Mouse (Mus musculus) embryonic facial prominence, embryonic 11.5 days (tissue): Measurements from ENCODE around the gene Jagn1. TPM values are rescaled to one million over a fixed set of nuclear protein-coding genes. Genes with fewer than 3 reads are reported as not detected.
A peak's percentile ranks its signal among the peaks of the same experiment; 100 is the strongest.

ENCODE experiments used
- ATAC-seq: fragments of 200-750 bp; cut with Nextera tagmentation; replicated peaks from 2 replicates; pipeline ENCODE4 v1.8.0; 2017; ENCODE audit warnings: low read depth; ENCODE audit not compliant: insufficient number of reproducible peaks, low FRiP score, low TSS enrichment
- DNase-seq: peaks from one replicate; pipeline ENCODE4 v3.0.0-alpha.2; 2015; ENCODE audit warnings: low spot score
- H3K27ac ChIP-seq: fragments of 300-500 bp; sonication (generic); replicated peaks from 2 replicates; pipeline ENCODE4 v1.5.1; 2014; ENCODE audit warnings: mild to moderate bottlenecking, low read depth, low read length, control low read depth
- H3K27me3 ChIP-seq: fragments of 300-500 bp; sonication (generic); 2 replicates; pipeline ENCODE4 v1.6.1; 2014; ENCODE audit warnings: mild to moderate bottlenecking, low read length, moderate library complexity, mixed read lengths; ENCODE audit not compliant: control insufficient read depth, insufficient read depth
- H3K36me3 ChIP-seq: fragments of 300-500 bp; sonication (generic); replicated peaks from 2 replicates; pipeline ENCODE4 v1.6.1; 2014; ENCODE audit warnings: low read depth, mild to moderate bottlenecking, low read length, moderate library complexity, mixed read lengths; ENCODE audit not compliant: control insufficient read depth, insufficient read depth
- H3K4me1 ChIP-seq: fragments of 300-500 bp; sonication (generic); 2 replicates; pipeline ENCODE4 v1.6.1; 2014; ENCODE audit warnings: low read length, mixed read lengths; ENCODE audit not compliant: control insufficient read depth, insufficient read depth
- H3K4me2 ChIP-seq: fragments of 300-500 bp; sonication (generic); 2 replicates; pipeline ENCODE4 v1.6.1; 2014; ENCODE audit warnings: low read depth, mild to moderate bottlenecking, control low read depth, low read length, moderate library complexity
- H3K4me3 ChIP-seq: fragments of 300-500 bp; sonication (generic); 2 replicates; pipeline ENCODE4 v1.5.1; 2014; ENCODE audit warnings: low read depth, low read length, control low read depth
- H3K9ac ChIP-seq: fragments of 300-500 bp; sonication (generic); replicated peaks from 2 replicates; pipeline ENCODE4 v1.6.1; 2014; ENCODE audit warnings: mild to moderate bottlenecking, control low read depth, low read length
- H3K9me3 ChIP-seq: fragments of 300-500 bp; sonication (generic); replicated peaks from 2 replicates; pipeline ENCODE4 v1.6.1; 2016; ENCODE audit warnings: mild to moderate bottlenecking, low read length, inconsistent platforms, mixed read lengths; ENCODE audit not compliant: control insufficient read depth
- WGBS: fragments of 180-500 bp; shearing (Covaris S2); extraction: QIAGEN DNeasy Blood & Tissue Kit; methylation state at CpG from one replicate; pipeline ENCODE4 v1.1.7; 2014; 5-methylcytosine and 5-hydroxymethylcytosine counted together
- polyA plus RNA-seq: library from polyadenylated mRNA; unstranded; fragments of >200 nt; fragmentation: Nextera tagmentation; extraction: Ambion mirVana; gene quantifications from 2 replicates; pipeline ENCODE4 v1.2.1, GENCODE M21; 2014

Gene Jagn1
- polyA plus RNA-seq, 1 experiment from 2014 or later = 72.6 TPM

DNA sequence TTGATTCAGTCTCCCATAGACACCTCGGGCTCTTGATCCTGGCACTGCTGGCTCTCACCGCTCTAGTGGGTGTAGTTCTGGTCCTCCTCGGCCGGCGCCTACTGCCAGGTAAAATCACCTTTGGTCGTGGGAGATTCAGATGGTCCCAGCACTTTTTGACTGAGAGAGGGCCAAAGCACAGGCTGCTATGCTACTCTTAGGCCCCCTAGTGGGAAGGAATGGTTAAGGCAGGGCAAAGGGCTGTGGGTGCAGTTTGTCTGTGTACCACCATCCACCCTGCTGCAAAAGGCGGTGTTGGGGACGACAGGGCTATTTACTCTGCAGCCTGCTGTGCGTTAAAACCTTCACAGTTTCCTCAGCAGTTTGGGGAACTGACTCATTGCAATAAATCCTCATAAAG, 26.7 kb downstream of the Jagn1 start:
- Histone ChIP-seq H3K36me3 (no peaks in the 10 kb centered on the region), H3K9ac (peak overlapping the region; percentile 52; the same call in 1 of the 2 replicates), H3K4me3 (peak overlapping the region; percentile 32; the same call in 1 of the 2 replicates), H3K27me3 (peaks cover 17% of the 10 kb centered on the region), H3K27ac (no peak overlapping the region), H3K4me2 (peak overlapping the region; percentile 64), H3K9me3 (no peaks in the 10 kb centered on the region), H3K4me1 (peaks cover 6% of the 10 kb centered on the region)
- 9% methylated on average over 9 of the region's 9 CpGs for WGBS
- ATAC-seq (no peak), DNase-seq (peak; percentile 86)

DNA sequence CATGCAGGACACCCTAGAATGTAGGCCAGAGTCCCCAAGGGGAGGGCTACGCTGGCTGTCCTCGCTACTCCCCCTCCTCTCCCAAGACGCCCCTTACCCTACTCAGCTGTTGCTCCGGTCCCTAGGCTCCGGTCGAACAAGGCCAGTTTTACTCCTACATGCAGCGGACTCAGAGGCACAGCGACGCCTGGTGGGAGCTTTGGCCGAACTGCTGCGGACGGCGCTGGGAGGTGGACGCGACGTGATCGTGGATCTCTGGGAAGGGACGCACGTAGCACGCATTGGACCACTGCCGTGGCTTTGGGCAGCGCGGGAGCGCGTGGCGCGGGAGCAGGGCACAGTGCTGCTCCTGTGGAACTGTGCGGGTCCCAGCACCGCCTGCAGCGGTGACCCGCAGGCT, 27.1 kb downstream of the Jagn1 start:
- H3K36me3 ChIP-seq = no peaks in the 10 kb centered on the region
- H3K9me3 ChIP-seq = no peaks in the 10 kb centered on the region
- peak overlapping the region; percentile 64 for H3K4me2 ChIP-seq
- peaks cover 17% of the 10 kb centered on the region for H3K27me3 ChIP-seq
- ATAC-seq (peak; percentile 54; the same call in 1 of the 2 replicates), DNase-seq (peak; percentile 82)
- H3K4me1 ChIP-seq = peaks cover 6% of the 10 kb centered on the region
- peak overlapping the region; percentile 32 for H3K4me3 ChIP-seq
- WGBS = 1% methylated on average over 31 of the region's 31 CpGs
- H3K27ac ChIP-seq = no peak overlapping the region
- peak overlapping the region; percentile 52 for H3K9ac ChIP-seq

DNA sequence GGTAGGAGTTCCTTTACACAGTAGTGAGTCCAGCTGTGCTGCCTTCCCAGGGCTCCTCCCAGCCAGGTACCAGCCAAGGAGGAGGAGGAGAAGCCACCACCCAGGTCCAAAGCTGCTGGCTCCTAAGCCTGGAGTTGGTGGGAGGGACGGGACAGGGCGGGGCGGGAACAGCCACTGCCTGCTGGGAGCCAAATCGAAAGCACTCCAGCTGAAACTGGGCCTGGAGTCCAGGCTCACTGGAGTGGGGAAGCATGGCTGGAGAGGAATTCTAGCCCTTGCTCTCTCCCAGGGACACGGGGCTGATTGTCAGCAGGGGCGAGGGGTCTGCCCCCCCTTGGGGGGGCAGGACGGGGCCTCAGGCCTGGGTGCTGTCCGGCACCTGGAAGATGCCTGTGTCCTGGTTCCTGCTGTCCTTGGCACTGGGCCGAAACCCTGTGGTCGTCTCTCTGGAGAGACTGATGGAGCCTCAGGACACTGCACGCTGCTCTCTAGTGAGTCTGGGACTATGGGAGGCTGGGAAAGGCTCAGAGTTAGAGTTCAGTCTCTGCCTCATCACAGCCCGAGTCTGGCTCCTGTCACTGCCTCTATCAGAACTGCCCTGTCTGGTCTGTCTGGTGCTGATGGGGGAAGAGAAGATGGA, 29.0 kb downstream of the Jagn1 start, which contains the start of gene Il17rc:
TSS of gene Il17rc (plus strand) at position 131 of the 640 bp plus-strand sequence.
- WGBS = 24% methylated on average over 12 of the region's 12 CpGs
- ATAC-seq = no peak
- no peaks in the 10 kb centered on the region for H3K36me3 ChIP-seq
- H3K9me3 ChIP-seq = no peaks in the 10 kb centered on the region
- H3K27ac ChIP-seq = no peak within 1 kb of the TSS
- peak within 1 kb of the TSS; percentile 6; the same call in 1 of the 2 replicates for H3K4me2 ChIP-seq
- peaks cover 6% of the 10 kb centered on the region for H3K4me1 ChIP-seq
- DNase-seq = peak; percentile 21
- no peak within 1 kb of the TSS for H3K4me3 ChIP-seq
- H3K9ac ChIP-seq = peak within 1 kb of the TSS; percentile 19; the same call in 1 of the 2 replicates
- H3K27me3 ChIP-seq = peaks cover 17% of the 10 kb centered on the region

DNA sequence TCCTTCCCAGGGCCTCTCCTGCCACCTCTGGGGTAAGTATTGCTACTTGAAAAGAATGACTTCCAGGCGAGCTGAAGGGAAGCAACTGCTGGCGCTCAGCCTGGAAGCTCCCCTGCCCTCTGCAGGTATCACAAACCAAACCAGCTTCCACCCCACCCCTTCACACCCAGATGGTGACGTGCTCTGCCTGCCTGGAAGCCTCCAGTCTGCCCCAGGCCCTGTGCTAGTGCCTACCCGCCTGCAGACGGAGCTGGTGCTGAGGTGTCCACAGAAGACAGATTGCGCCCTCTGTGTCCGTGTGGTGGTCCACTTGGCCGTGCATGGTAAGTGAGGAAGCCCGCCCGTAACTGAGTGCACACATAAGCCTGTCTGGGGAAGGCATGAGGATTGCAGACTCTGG, 29.7 kb downstream of the Jagn1 start:
- no peak overlapping the region for H3K4me3 ChIP-seq
- ATAC-seq (no peak), DNase-seq (no peak)
- peaks cover 6% of the 10 kb centered on the region for H3K4me1 ChIP-seq
- WGBS = 62% methylated on average over 10 of the region's 10 CpGs
- no peaks in the 10 kb centered on the region for H3K9me3 ChIP-seq
- no peak overlapping the region for H3K27ac ChIP-seq
- no peaks in the 10 kb centered on the region for H3K36me3 ChIP-seq
- peaks cover 17% of the 10 kb centered on the region for H3K27me3 ChIP-seq
- H3K4me2 ChIP-seq = no peak overlapping the region
- H3K9ac ChIP-seq = no peak overlapping the region

DNA sequence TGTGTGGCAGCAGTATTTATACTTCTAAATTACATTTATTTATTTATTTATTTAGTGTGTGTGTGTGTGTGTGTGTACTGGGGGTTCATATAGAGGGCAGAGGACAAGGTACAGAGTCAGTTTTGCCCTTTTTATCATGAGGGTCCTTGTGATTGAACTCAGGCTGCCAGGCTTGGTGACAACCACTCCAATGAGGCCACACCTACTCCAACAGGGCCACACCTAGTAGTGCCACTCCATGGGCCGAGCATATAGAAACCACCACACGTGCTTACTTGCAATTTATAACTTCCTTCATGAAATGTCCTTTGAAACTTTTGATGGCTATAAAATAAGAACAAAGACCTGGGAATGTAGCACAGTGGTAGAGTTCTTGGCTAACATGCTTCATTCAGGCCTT, 30.9 kb downstream of the Jagn1 start:
- WGBS = 82% methylated on average over 2 of the region's 2 CpGs
- Histone ChIP-seq H3K36me3 (no peaks in the 10 kb centered on the region), H3K27ac (no peak overlapping the region), H3K4me2 (no peak overlapping the region), H3K4me3 (no peak overlapping the region), H3K9me3 (no peaks in the 10 kb centered on the region), H3K27me3 (peaks cover 17% of the 10 kb centered on the region), H3K9ac (no peak overlapping the region), H3K4me1 (peaks cover 6% of the 10 kb centered on the region)
- no peak for DNase-seq
- no peak for ATAC-seq

DNA sequence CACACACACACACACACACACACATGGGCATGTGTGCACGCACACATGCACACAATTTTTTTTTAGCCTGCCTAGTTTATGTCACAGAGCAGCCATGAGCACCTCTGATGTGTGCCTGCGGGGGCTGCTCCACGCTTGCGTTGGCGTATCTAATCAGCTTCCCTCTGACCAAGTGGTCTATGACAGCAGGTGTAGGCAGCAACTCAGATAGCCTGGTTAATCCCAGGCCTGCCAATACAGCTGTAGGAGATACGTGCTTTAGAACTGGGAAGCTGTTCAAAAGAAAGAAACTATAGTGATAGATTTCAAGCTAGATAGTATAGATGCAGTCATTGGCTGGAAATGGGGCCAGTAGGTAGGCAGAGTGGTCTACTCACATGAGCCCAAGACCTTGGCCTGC, 31.3 kb downstream of the Jagn1 start:
- Histone ChIP-seq H3K9me3 (no peaks in the 10 kb centered on the region), H3K4me2 (no peak overlapping the region), H3K36me3 (no peaks in the 10 kb centered on the region), H3K4me1 (peaks cover 6% of the 10 kb centered on the region), H3K27ac (no peak overlapping the region), H3K9ac (no peak overlapping the region), H3K4me3 (no peak overlapping the region), H3K27me3 (peaks cover 17% of the 10 kb centered on the region)
- ATAC-seq = no peak
- DNase-seq = no peak
- WGBS = 83% methylated on average over 6 of the region's 6 CpGs

DNA sequence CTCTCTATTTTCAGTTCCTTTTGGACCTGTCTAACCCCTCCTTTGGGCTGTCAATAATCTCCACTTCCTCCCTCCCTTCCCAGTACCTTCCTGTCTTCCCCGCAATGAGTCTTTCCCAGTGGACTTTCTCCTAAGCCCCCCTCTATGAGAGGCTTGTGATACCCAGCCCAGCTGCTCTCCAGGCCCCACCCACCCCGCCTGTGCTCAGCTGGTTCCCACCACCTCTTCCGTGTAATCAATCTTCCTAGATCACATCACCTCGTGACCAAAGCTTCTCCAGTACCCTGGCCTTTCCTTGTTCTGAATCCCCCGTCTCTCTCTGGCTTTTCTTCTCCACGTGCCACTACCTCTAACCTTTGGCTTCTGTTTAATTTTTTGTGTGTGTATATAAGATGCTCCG, 35.0 kb downstream of the Jagn1 start:
- H3K4me3 ChIP-seq = no peak overlapping the region
- no peak overlapping the region for H3K27ac ChIP-seq
- DNase-seq (no peak), ATAC-seq (no peak)
- peaks cover 13% of the 10 kb centered on the region for H3K27me3 ChIP-seq
- no peak overlapping the region for H3K4me2 ChIP-seq
- no peaks in the 10 kb centered on the region for H3K9me3 ChIP-seq
- no peaks in the 10 kb centered on the region for H3K4me1 ChIP-seq
- H3K9ac ChIP-seq = no peak overlapping the region
- H3K36me3 ChIP-seq = no peaks in the 10 kb centered on the region
- 47% methylated on average over 7 of the region's 7 CpGs for WGBS

DNA sequence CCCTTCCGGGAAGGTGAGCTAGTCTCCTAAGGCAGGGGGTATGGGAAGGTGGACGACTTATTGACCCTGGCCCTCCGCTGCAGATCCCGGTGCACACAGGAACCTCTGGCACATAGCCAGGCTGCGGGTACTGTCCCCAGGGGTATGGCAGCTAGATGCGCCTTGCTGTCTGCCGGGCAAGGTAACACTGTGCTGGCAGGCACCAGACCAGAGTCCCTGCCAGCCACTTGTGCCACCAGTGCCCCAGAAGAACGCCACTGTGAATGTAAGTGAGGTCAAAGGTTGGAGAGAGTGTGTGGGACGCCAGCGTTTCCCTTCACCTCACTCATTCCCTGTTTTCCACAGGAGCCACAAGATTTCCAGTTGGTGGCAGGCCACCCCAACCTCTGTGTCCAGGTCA, 36.5 kb downstream of the Jagn1 start:
- H3K4me2 ChIP-seq = no peak overlapping the region
- H3K36me3 ChIP-seq = no peaks in the 10 kb centered on the region
- 79% methylated on average over 10 of the region's 10 CpGs for WGBS
- no peak overlapping the region for H3K9ac ChIP-seq
- ATAC-seq = no peak
- peaks cover 18% of the 10 kb centered on the region for H3K27me3 ChIP-seq
- DNase-seq = no peak
- H3K4me1 ChIP-seq = peaks cover 3% of the 10 kb centered on the region; the same call in 1 of the 2 replicates
- no peak overlapping the region for H3K27ac ChIP-seq
- no peaks in the 10 kb centered on the region for H3K9me3 ChIP-seq
- H3K4me3 ChIP-seq = no peak overlapping the region
